Mouse (Mus musculus): ENCODE measurements around the gene Chst1. TPM values are rescaled to one million over a fixed set of nuclear protein-coding genes. Genes with fewer than 3 reads are reported as not detected.

Gene Chst1
- polyA plus RNA-seq, 1 experiment, result 8.6 TPM

DNA sequence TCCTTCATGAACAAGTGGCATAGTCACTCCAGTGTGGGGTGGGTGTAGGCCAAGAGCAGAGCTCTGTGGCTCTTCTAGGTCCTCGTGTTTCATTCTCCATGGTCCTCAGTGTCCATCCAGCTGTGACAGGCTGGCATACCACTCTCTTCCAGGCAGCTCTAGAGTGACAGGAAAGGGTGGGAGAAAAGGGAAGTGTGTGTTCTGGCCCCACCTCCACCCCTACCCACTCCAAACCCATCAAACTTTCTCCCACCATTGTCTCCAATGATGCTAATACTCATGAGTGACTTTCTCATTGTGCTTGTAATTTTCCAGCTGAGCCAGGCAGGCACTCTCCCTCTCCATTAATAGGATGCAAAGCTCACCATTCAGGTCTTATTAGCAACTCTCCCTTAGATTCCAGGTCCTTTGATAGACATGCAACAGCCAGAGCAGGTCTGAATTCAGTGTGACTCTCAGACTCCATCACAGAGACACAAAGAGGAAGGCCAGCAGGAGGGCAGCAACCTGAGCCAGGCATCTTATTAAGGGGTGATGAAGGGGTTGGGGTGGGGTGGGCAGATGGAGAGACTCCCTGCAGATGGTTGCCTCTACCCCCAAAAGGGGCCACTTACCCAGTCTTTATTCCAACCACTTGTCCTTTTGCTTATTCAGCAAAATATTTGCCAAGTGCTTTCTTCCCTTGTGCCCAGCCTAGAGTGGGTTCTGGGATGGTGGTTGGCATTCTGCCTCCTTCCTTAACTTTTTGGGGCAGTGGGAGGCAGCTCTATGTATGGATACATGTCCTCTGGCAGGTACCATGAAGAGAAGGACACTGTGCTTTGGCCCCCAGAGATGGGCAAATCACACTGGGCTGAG is 59.0 kb downstream of the Chst1 start:
- H3K4me2 ChIP-seq (ENCODE audit: low read depth), result no peak overlapping the region
- no peaks in the 10 kb centered on the region for H3K36me3 ChIP-seq (ENCODE audit: control insufficient read depth, insufficient read depth)
- TF ChIP-seq MYOD1 (IDR thresholded peaks at IDR 0.05; ENCODE audit: control insufficient read depth in 1 of 3, insufficient read length in 2 of 3, low read depth in 2 of 3) (no peak), MYOG (IDR thresholded peaks at IDR 0.05; ENCODE audit: control insufficient read depth in 1 of 3, insufficient read depth in 1 of 3, insufficient read length in 2 of 3, low read depth in 2 of 3) (no peak), SRF (IDR thresholded peaks at IDR 0.05; ENCODE audit: control insufficient read depth, insufficient read length, low read depth) (no peak), REST (IDR thresholded peaks at IDR 0.05; ENCODE audit: insufficient read depth, insufficient read length) (no peak), USF1 (IDR thresholded peaks at IDR 0.05; ENCODE audit: low read depth) (no peak), MAX (IDR thresholded peaks at IDR 0.05; ENCODE audit: low read depth) (no peak), POLR2AphosphoS2 (IDR thresholded peaks at IDR 0.05; ENCODE audit: insufficient read length, low read depth) (no peak), TCF12 (IDR thresholded peaks at IDR 0.05; ENCODE audit: insufficient read depth, poor library complexity, severe bottlenecking) (no peak), CEBPB (IDR thresholded peaks at IDR 0.05; ENCODE audit: insufficient read depth, poor library complexity, severe bottlenecking) (no peak), E2F4 (IDR thresholded peaks at IDR 0.05; ENCODE audit: insufficient read depth) (no peak), POLR2A (IDR thresholded peaks at IDR 0.05; ENCODE audit: insufficient read length, low read depth) (no peak), TCF3 (IDR thresholded peaks at IDR 0.05; ENCODE audit: insufficient read length, low read depth) (no peak)
- no peak overlapping the region for H3ac ChIP-seq (ENCODE audit: control insufficient read depth, insufficient read length)
- H3K79me2 ChIP-seq (ENCODE audit: control insufficient read depth, insufficient read depth), result no peaks in the 10 kb centered on the region
- no peak overlapping the region for H3K4me3 ChIP-seq
- H3K27me3 ChIP-seq (ENCODE audit: control insufficient read depth, insufficient read depth, insufficient read length), result peaks cover under 1% of the 10 kb centered on the region

DNA sequence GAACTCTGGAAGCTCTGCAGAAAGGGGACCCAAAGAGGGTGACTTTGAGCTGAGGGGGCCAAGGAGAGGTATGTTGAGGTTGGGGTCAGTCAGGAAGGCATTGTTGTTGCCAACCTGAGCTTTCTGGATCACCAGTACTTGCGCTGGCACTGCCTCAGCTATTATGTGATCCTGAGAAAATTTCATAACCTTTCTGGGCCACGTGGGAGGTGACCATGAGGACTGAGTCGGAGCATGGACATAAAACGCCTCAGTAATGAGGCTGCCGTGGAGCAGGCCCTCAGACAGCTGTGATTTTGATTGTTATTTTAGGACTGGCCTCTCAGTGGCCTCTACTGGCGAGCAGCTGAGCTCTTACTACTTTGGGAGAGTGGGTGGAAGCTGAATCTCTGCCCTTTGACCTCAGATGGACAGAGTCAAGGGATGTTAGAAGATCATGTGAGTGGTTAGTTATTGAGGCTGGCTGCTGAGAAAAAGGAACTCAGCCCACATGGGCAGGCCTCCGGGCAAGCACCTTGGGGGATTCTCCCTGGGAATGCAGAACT is 60.1 kb downstream of the Chst1 start:
- TF ChIP-seq CEBPB (IDR thresholded peaks at IDR 0.05; ENCODE audit: insufficient read depth, poor library complexity, severe bottlenecking) (no peak), MYOD1 (IDR thresholded peaks at IDR 0.05; ENCODE audit: control insufficient read depth in 1 of 3, insufficient read length in 2 of 3, low read depth in 2 of 3) (peak in 2 of 3 experiments; percentile 27 to 53), USF1 (IDR thresholded peaks at IDR 0.05; ENCODE audit: low read depth) (no peak), MYOG (IDR thresholded peaks at IDR 0.05; ENCODE audit: control insufficient read depth in 1 of 3, insufficient read depth in 1 of 3, insufficient read length in 2 of 3, low read depth in 2 of 3) (peak in 2 of 3 experiments; percentile 63 to 69)
- no peaks in the 10 kb centered on the region for H3K79me2 ChIP-seq (ENCODE audit: control insufficient read depth, insufficient read depth)

DNA sequence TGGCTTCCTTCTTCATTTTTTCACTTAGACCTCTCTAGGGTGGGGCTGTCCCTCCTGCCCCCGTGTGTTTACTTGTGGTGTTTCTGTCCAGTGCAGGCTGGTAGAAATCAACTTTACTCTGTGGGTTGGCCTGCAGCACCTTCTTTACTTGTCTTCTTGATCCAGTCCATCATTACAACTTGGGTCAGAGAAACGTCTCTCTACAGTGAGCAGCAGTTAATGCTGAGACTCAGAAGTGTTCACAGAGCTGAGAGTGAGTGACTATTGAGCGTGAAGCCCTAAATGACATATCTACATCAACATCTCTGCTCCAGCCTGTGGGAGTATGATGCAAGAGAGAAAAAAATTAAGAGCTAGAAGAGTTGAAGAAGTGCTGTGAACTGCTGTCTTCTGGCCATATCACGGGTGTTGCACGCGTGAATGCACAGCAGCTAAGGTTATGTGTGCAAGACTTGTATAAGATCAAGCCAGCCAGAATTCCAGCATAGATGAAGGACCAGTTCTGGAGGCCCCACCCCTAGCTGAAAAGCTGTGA is 63.1 kb downstream of the Chst1 start:
- Histone ChIP-seq H3ac (ENCODE audit: control insufficient read depth, insufficient read length) (no peak overlapping the region), H3K79me2 (ENCODE audit: control insufficient read depth, insufficient read depth) (no peaks in the 10 kb centered on the region), H3K36me3 (ENCODE audit: control insufficient read depth, insufficient read depth) (no peaks in the 10 kb centered on the region), H3K4me2 (ENCODE audit: low read depth) (no peak overlapping the region), H3K27me3 (ENCODE audit: control insufficient read depth, insufficient read depth, insufficient read length) (no peaks in the 10 kb centered on the region), H3K4me3 (no peak overlapping the region)
- no peak for TF ChIP-seq REST (IDR thresholded peaks at IDR 0.05; ENCODE audit: insufficient read depth, insufficient read length)
- no peak for TF ChIP-seq POLR2A (IDR thresholded peaks at IDR 0.05; ENCODE audit: insufficient read length, low read depth)
- no peak for TF ChIP-seq CEBPB (IDR thresholded peaks at IDR 0.05; ENCODE audit: insufficient read depth, poor library complexity, severe bottlenecking)
- TF ChIP-seq MYOG (IDR thresholded peaks at IDR 0.05; ENCODE audit: control insufficient read depth in 1 of 3, insufficient read depth in 1 of 3, insufficient read length in 2 of 3, low read depth in 2 of 3), result no peak
- no peak for TF ChIP-seq E2F4 (IDR thresholded peaks at IDR 0.05; ENCODE audit: insufficient read depth)
- no peak for TF ChIP-seq SRF (IDR thresholded peaks at IDR 0.05; ENCODE audit: control insufficient read depth, insufficient read length, low read depth)
- no peak for TF ChIP-seq MYOD1 (IDR thresholded peaks at IDR 0.05; ENCODE audit: control insufficient read depth in 1 of 3, insufficient read length in 2 of 3, low read depth in 2 of 3)
- TF ChIP-seq POLR2AphosphoS2 (IDR thresholded peaks at IDR 0.05; ENCODE audit: insufficient read length, low read depth), result no peak
- no peak for TF ChIP-seq TCF12 (IDR thresholded peaks at IDR 0.05; ENCODE audit: insufficient read depth, poor library complexity, severe bottlenecking)
- no peak for TF ChIP-seq MAX (IDR thresholded peaks at IDR 0.05; ENCODE audit: low read depth)
- TF ChIP-seq USF1 (IDR thresholded peaks at IDR 0.05; ENCODE audit: low read depth), result no peak
- TF ChIP-seq TCF3 (IDR thresholded peaks at IDR 0.05; ENCODE audit: insufficient read length, low read depth), result no peak

More for the DNA sequence above, 60.1 kb downstream of the Chst1 start:
- Histone ChIP-seq H3K36me3 (ENCODE audit: control insufficient read depth, insufficient read depth) (no peaks in the 10 kb centered on the region), H3K27me3 (ENCODE audit: control insufficient read depth, insufficient read depth, insufficient read length) (no peaks in the 10 kb centered on the region), H3K4me2 (ENCODE audit: low read depth) (no peak overlapping the region), H3K4me3 (no peak overlapping the region), H3ac (ENCODE audit: control insufficient read depth, insufficient read length) (no peak overlapping the region)

Other genes with a start within 250 kb of the Chst1 start
- 44.1 TPM for gene Pex16, start 225.0 kb upstream of the Chst1 start, polyA plus RNA-seq (2012; fragmentation: generic; extraction: Trizol)
- 0.11 TPM for gene Large2, start 224.8 kb upstream of the Chst1 start, polyA plus RNA-seq (2012; fragmentation: generic; extraction: Trizol)
- 0.91 TPM for gene 1700029I15Rik, start 217.2 kb upstream of the Chst1 start, polyA plus RNA-seq (2012; fragmentation: generic; extraction: Trizol)
- gene Mapk8ip1, start 198.4 kb upstream of the Chst1 start, polyA plus RNA-seq (2012; fragmentation: generic; extraction: Trizol), result 34.7 TPM
- gene Cry2, start 165.7 kb upstream of the Chst1 start, polyA plus RNA-seq (2012; fragmentation: generic; extraction: Trizol), result 9.3 TPM
- 13.8 TPM for gene Slc35c1, start 139.2 kb upstream of the Chst1 start, polyA plus RNA-seq (2012; fragmentation: generic; extraction: Trizol)